Mouse (Mus musculus): ENCODE measurements around the gene Cecr2. TPM values are rescaled to one million over a fixed set of nuclear protein-coding genes. Genes with fewer than 3 reads are reported as not detected.

Gene Cecr2
- polyA plus RNA-seq, 1 experiment from 2014 or later: 3.2 TPM

DNA sequence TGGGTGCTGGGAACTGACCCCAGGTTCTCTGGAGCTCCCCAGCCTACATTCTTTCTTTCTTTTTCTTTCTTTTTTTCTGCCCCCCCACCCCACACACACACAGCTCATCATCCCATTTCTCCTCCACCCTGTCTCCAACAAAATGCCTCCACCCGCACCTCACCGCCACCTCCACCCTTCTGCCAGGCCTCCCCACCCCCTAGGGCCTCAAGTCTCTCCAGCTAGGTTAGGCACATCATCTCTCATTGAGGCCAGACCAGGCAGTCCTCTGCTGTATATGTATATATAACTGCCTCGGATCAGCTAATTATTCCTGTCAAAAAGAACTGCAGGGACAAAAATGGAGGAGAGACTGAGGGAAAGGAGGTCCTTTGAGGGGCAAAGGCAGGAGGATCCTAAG is 69.8 kb downstream of the Cecr2 start:
- no peak for ATAC-seq (ENCODE audit: borderline replicate concordance, extremely low read depth, low FRiP score, low TSS enrichment)

DNA sequence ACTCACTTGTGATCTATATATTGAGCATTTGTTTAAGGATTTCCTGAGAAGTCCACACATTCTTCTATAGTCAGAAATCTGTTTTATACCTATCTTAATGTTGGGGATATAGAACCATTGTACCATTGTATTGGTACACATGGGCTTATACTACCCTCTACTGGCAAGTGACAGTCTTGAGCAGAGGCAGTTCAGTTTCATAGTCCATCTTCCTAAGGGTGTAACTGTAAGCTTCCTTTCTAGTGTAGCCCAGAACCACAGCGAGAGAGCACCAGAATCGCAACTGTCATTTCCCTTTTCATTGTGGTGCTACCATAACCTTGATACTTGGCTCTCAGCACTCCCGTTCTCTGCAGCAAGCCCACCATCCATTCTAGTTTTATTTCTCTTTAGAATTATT is 70.4 kb downstream of the Cecr2 start:
- WGBS: 64% methylated on average over 3 of the region's 3 CpGs
- Histone ChIP-seq H3K36me3 (no peaks in the 10 kb centered on the region), H3K9me3 (no peaks in the 10 kb centered on the region), H3K4me3 (no peak overlapping the region), H3K27ac (no peak overlapping the region), H3K27me3 (no peaks in the 10 kb centered on the region), H3K4me2 (no peak overlapping the region), H3K9ac (no peak overlapping the region), H3K4me1 (no peaks in the 10 kb centered on the region)
- ATAC-seq (ENCODE audit: borderline replicate concordance, extremely low read depth, low FRiP score, low TSS enrichment): no peak

More for the DNA sequence above, 69.8 kb downstream of the Cecr2 start:
- H3K27me3 ChIP-seq: no peaks in the 10 kb centered on the region
- WGBS: 82% methylated on average over 3 of the region's 3 CpGs
- H3K4me2 ChIP-seq: no peak overlapping the region
- no peaks in the 10 kb centered on the region for H3K36me3 ChIP-seq
- no peak overlapping the region for H3K9ac ChIP-seq
- H3K27ac ChIP-seq: no peak overlapping the region
- no peaks in the 10 kb centered on the region for H3K9me3 ChIP-seq
- H3K4me3 ChIP-seq: no peak overlapping the region
- H3K4me1 ChIP-seq: no peaks in the 10 kb centered on the region

DNA sequence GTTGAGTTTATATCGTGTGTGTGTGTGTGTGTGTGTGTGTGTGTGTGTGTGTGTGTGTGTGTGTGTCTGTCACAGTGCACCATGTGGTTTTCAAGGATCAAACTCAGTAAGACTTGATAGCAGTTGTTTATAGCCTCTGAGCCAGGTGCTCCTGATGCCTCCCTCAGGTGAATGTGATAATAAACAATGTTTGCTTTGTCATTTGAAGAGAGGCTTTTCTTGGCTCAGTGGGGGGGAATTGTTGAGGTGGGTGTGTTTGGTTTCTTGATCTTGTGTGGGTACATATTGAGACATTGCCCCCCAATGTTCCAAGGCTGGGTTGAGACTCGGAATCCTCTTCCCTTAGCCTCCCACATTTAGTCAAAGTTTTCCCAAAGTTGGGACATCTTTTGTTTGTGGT is 77.0 kb downstream of the Cecr2 start:
- WGBS: 76% methylated on average over 2 of the region's 2 CpGs
- H3K9ac ChIP-seq: no peak overlapping the region
- no peak overlapping the region for H3K4me2 ChIP-seq
- no peaks in the 10 kb centered on the region for H3K9me3 ChIP-seq
- no peak overlapping the region for H3K27ac ChIP-seq
- no peak overlapping the region for H3K4me3 ChIP-seq
- H3K27me3 ChIP-seq: no peaks in the 10 kb centered on the region
- ATAC-seq (ENCODE audit: borderline replicate concordance, extremely low read depth, low FRiP score, low TSS enrichment): no peak
- no peaks in the 10 kb centered on the region for H3K36me3 ChIP-seq
- H3K4me1 ChIP-seq: no peaks in the 10 kb centered on the region

DNA sequence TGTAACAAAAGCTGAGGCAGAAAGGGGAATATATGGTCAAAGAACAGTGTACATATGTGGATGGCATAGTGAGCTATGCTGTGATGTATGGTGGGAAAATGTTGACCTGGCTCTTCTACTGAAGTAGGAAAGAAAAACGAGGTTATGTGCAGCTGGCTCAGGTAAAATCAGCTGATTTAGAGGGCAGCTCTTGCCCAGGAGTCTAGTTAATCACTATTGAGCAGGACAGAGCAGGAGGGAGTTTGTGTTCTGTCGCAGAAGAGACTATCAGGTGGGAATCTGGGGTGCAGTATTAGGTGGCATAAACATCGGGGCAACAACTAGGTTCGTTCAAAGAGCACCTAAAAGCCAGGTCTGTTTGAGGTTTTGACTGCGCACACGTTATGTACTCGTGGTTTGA is 78.1 kb downstream of the Cecr2 start:
- Histone ChIP-seq H3K4me2 (no peak overlapping the region), H3K36me3 (no peaks in the 10 kb centered on the region), H3K4me3 (no peak overlapping the region), H3K27ac (no peak overlapping the region), H3K4me1 (no peaks in the 10 kb centered on the region), H3K27me3 (no peaks in the 10 kb centered on the region), H3K9ac (no peak overlapping the region), H3K9me3 (no peaks in the 10 kb centered on the region)
- ATAC-seq (ENCODE audit: borderline replicate concordance, extremely low read depth, low FRiP score, low TSS enrichment): no peak
- 81% methylated on average over 7 of the region's 7 CpGs for WGBS

DNA sequence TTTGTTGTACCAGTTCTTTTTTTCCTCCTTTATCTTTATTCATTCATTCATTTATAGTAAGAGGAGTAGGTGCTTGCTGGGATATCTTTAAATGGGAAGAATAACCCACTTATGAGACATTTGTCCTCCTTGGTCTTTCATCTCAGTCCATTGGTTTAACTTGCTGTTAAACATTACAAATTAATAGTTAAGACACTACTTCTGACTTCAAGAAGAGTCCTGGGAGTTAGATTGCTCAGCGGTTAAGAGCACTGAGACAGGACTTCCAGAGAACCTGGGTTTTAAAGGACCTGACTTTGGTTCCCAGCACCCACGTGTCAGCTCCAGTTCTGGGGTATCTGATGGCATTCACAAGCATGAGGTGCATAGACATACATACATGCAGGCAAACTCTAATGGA is 80.2 kb downstream of the Cecr2 start:
- 75% methylated on average over 2 of the region's 2 CpGs for WGBS
- no peak for ATAC-seq (ENCODE audit: borderline replicate concordance, extremely low read depth, low FRiP score, low TSS enrichment)
- no peaks in the 10 kb centered on the region for H3K27me3 ChIP-seq
- no peaks in the 10 kb centered on the region for H3K36me3 ChIP-seq
- H3K4me3 ChIP-seq: no peak overlapping the region
- H3K27ac ChIP-seq: no peak overlapping the region
- H3K9me3 ChIP-seq: no peaks in the 10 kb centered on the region
- H3K4me2 ChIP-seq: no peak overlapping the region
- no peaks in the 10 kb centered on the region for H3K4me1 ChIP-seq
- no peak overlapping the region for H3K9ac ChIP-seq

DNA sequence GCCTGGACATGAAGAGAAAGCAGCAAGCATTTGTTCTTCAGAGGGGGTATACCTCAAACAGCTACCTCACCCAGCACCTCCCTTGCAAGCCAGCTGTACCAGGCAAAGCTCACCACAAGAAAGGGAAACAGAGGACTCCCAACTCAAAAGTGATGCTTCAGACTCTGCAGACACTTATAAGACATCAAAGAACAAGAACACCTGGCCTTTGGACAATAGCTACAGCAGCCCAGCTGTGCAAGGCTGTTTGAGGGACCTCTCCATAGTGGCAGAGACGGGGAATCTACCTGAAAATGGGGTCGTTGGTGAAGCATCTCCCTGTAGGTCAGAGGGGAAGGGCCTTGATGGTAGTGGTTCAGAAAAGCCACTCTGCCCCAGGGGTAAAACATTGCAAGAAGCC is 95.0 kb downstream of the Cecr2 start:
- Histone ChIP-seq H3K27me3 (no peaks in the 10 kb centered on the region), H3K27ac (no peak overlapping the region), H3K9me3 (no peaks in the 10 kb centered on the region), H3K9ac (no peak overlapping the region), H3K4me2 (no peak overlapping the region), H3K36me3 (no peaks in the 10 kb centered on the region), H3K4me3 (no peak overlapping the region), H3K4me1 (no peaks in the 10 kb centered on the region)
- no peak for ATAC-seq (ENCODE audit: borderline replicate concordance, extremely low read depth, low FRiP score, low TSS enrichment)
- 79% methylated on average over 2 of the region's 2 CpGs for WGBS

DNA sequence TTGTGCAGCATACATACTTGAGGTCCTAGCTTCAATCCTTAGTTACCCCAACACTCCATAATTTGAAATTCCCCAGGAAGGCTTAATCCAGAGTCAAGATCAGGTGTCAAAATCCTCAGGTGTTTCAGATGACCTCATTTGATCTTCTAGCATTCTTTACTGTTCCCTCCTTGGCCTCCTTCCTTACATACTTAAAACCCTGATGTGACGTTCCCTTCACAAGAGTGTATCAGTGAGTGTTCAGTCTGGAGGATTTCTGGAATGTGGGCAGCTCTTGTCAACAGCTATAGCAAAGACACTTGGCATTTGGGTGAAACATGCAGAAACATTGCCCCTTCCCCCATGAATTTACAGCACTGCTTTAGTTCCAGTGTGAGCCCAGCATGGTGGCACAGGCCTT is 103.8 kb downstream of the Cecr2 start:
- H3K27ac ChIP-seq: no peak overlapping the region
- no peak overlapping the region for H3K4me2 ChIP-seq
- H3K4me1 ChIP-seq: no peaks in the 10 kb centered on the region
- no peak overlapping the region for H3K9ac ChIP-seq
- no peaks in the 10 kb centered on the region for H3K36me3 ChIP-seq
- no peaks in the 10 kb centered on the region for H3K27me3 ChIP-seq
- ATAC-seq (ENCODE audit: borderline replicate concordance, extremely low read depth, low FRiP score, low TSS enrichment): no peak
- H3K9me3 ChIP-seq: no peaks in the 10 kb centered on the region
- H3K4me3 ChIP-seq: no peak overlapping the region
- WGBS: 50% methylated on average over 1 of the region's 1 CpGs

DNA sequence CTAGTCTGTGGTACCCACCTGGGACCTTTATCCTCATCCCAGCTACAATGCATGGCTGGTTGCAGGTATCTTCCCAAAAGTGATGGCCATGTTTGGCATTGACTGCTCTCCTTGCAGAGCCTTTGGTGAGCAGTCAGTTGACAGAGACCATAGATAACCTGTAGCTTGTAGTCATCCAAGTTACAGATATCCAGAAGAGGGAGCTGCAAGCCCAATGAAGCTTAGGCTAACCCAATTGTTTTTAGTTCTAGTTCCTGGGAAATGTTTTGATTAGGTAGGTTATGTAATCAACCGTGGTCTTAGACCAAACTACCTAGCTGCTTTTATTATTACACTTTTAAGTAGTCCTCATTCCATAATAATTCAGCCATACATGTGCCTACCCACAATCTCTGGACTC is 105.2 kb downstream of the Cecr2 start:
- H3K9me3 ChIP-seq: no peaks in the 10 kb centered on the region
- H3K9ac ChIP-seq: no peak overlapping the region
- H3K36me3 ChIP-seq: no peaks in the 10 kb centered on the region
- WGBS: 68% methylated on average over 1 of the region's 1 CpGs
- no peak for ATAC-seq (ENCODE audit: borderline replicate concordance, extremely low read depth, low FRiP score, low TSS enrichment)
- no peaks in the 10 kb centered on the region for H3K4me1 ChIP-seq
- no peak overlapping the region for H3K4me3 ChIP-seq
- no peaks in the 10 kb centered on the region for H3K27me3 ChIP-seq
- no peak overlapping the region for H3K27ac ChIP-seq
- H3K4me2 ChIP-seq: no peak overlapping the region

DNA sequence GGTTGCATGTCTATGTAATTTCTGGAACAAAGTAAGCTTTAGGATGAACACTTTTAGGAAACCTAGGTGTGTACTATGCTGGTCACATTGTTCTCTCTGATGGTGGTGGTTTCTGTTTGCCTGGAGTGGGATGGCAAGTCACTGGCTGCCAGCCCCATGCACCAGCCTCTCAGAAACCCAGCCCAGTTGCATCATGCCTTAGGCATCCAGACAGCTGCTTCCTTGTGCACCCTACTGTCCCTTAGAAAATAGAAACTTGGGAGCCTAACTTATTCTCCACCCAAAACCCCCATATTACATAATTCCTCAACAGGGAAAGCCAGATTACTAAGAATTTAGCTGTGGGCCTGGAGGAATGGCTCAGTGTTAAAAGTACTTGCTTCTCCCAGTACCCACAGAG is 105.9 kb downstream of the Cecr2 start:
- no peaks in the 10 kb centered on the region for H3K9me3 ChIP-seq
- ATAC-seq (ENCODE audit: borderline replicate concordance, extremely low read depth, low FRiP score, low TSS enrichment): no peak
- H3K36me3 ChIP-seq: no peaks in the 10 kb centered on the region
- no peak overlapping the region for H3K4me2 ChIP-seq
- H3K4me3 ChIP-seq: no peak overlapping the region
- H3K27ac ChIP-seq: no peak overlapping the region
- no peaks in the 10 kb centered on the region for H3K4me1 ChIP-seq
- H3K9ac ChIP-seq: no peak overlapping the region
- no peaks in the 10 kb centered on the region for H3K27me3 ChIP-seq

DNA sequence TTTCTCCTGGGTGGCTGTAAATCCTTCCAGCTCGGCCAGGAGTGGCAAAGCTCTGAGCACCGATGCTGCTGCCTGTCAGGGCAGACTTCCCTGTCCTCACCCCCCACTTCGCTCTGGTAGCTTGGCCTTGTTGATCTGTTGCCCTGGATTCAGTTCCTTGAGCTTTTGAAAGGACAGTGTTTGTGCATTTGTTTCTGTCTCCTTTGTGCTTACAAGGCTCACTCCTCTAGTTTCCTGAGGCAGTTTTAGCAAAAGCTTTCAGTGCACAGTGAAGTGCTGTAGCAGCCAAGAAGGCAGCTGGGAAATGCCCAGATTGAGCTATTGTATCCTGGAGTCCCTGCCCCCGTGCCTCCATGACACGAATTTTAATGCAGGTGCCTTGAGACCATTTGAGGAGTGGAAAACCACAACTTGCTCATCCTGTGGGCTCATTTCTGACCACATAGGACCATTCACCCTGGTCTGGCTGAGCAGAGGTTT is 107.0 kb downstream of the Cecr2 start, which contains the start of gene Slc25a18:
Slc25a18 (plus strand) TSS at position 430 of the 480 bp plus-strand sequence.
- Histone ChIP-seq H3K27me3 (no peaks in the 10 kb centered on the region), H3K9me3 (no peaks in the 10 kb centered on the region), H3K4me3 (no peak within 1 kb of the TSS), H3K4me2 (no peak within 1 kb of the TSS), H3K9ac (no peak within 1 kb of the TSS), H3K27ac (no peak within 1 kb of the TSS), H3K36me3 (no peaks in the 10 kb centered on the region), H3K4me1 (no peaks in the 10 kb centered on the region)
- WGBS: 64% methylated on average over 5 of the region's 5 CpGs
- ATAC-seq (ENCODE audit: borderline replicate concordance, extremely low read depth, low FRiP score, low TSS enrichment): no peak

DNA sequence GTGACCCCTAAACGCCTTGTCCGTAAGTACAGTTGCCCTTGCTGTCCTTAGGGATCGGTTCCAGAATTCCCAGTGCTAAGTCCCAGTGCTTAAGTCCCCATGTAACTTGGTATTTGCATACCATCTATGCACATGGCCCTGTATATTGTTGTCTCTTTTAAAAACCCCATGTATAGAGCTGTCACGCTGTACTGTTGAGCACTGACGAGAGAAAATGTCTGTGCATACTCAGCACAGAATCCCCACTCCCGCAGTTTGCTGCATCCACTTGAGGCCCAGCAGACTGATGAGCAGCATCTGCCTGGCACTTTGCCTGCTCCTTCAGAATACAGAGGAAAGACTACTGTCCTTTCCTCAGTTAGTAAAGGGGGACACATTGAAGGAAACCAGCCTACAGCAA is 107.6 kb downstream of the Cecr2 start:
- H3K4me1 ChIP-seq: no peaks in the 10 kb centered on the region
- H3K36me3 ChIP-seq: no peaks in the 10 kb centered on the region
- H3K27ac ChIP-seq: no peak overlapping the region
- H3K27me3 ChIP-seq: no peaks in the 10 kb centered on the region
- no peak overlapping the region for H3K4me2 ChIP-seq
- no peak for ATAC-seq (ENCODE audit: borderline replicate concordance, extremely low read depth, low FRiP score, low TSS enrichment)
- H3K9ac ChIP-seq: no peak overlapping the region
- no peaks in the 10 kb centered on the region for H3K9me3 ChIP-seq
- H3K4me3 ChIP-seq: no peak overlapping the region
- WGBS: 75% methylated on average over 6 of the region's 6 CpGs

DNA sequence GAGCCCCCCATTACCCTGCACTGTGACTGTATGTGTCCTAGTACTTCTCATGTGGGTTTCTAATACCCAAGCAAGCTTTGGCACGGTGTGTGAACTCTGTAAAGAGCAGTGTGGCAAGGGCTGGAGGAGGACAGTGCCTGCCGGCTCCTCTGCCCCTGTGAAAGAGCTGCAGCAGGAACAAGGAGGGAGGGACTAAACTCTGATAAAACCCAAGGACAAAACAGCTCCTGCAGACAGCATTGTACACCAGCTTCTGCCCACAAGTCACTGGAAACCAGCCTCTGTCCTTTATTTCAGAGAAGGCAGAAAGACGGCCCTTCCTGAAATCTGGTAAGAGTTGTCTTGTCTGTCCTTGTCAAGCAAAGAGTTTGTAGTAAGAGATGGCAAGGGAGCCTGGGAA is 110.1 kb downstream of the Cecr2 start:
- Histone ChIP-seq H3K4me3 (no peak overlapping the region), H3K36me3 (no peaks in the 10 kb centered on the region), H3K9me3 (no peaks in the 10 kb centered on the region), H3K27me3 (no peaks in the 10 kb centered on the region), H3K4me1 (no peaks in the 10 kb centered on the region), H3K9ac (no peak overlapping the region), H3K27ac (no peak overlapping the region), H3K4me2 (no peak overlapping the region)
- WGBS: 78% methylated on average over 3 of the region's 3 CpGs
- no peak for ATAC-seq (ENCODE audit: borderline replicate concordance, extremely low read depth, low FRiP score, low TSS enrichment)

DNA sequence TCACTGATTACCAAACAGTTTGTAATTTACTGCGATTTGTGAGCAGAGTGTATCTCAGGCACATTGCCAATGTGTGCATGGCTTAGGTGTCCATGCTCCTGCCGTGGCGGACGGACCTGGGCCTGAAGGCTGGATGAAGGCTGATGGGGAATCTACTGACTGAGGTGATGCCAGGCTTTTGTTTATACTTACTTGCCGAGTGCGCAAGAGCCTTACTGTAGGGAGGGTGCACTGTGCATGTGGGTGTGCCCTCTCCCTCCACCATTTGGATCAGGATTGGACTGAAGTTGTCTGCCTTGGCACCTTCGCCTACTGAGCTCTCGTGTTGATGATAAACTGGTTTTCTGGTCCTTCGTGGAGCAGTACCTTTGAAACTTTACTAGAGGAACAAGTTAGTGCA is 111.4 kb downstream of the Cecr2 start:
- Histone ChIP-seq H3K27me3 (no peaks in the 10 kb centered on the region), H3K27ac (no peak overlapping the region), H3K36me3 (no peaks in the 10 kb centered on the region), H3K4me2 (no peak overlapping the region), H3K4me3 (no peak overlapping the region), H3K9me3 (no peaks in the 10 kb centered on the region), H3K4me1 (no peaks in the 10 kb centered on the region), H3K9ac (no peak overlapping the region)
- no peak for ATAC-seq (ENCODE audit: borderline replicate concordance, extremely low read depth, low FRiP score, low TSS enrichment)
- 50% methylated on average over 9 of the region's 9 CpGs for WGBS

Measured in lung, embryonic 15.5 days (tissue).